ENCODE assay signal across 14 mouse cellular contexts in the genomic region with DNA sequence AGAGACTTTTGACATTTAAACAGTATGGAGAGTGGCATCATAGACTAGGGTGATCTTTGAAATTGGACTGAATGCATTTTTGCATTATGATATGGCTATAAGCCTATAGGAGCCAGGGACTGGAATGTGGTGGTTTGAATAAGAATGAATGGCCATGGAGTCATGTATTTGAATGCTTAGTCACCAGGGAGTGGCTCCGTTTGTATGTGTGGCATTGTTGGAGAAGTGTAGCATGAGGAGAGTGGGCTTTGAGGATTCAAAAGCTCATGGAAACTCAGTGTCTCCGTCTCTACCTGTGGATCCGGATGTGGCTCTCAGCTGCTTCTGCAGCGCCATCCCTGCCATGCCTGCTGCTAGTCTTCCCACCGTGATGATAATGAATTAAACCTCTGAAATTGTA. TPM values are rescaled to one million over a fixed set of nuclear protein-coding genes. Genes with fewer than 3 reads are reported as not detected.
A peak's percentile ranks its signal among the peaks of the same experiment; 100 is the strongest.
DNase-seq lines count a peak whose midpoint lies in the region; ATAC-seq and TF ChIP-seq lines count a peak whose summit lies in the region.
"Had no signal": no experiment of that assay in that cellular context is flagged by ENCODE, and none has a peak within 500 bp of the region (broad histone marks: within the 10 kb centered on the region; RNA-seq: fewer than 3 reads in every experiment).

No protein-coding gene starts in this region.

- no peak overlapping the region for H3K4me3 ChIP-seq in layer of hippocampus, adult 2 months
- no peak overlapping the region for H3K4me3 ChIP-seq in embryonic facial prominence, embryonic 12.5 days
- no peak overlapping the region for H3K4me3 ChIP-seq in hindbrain, embryonic 13.5 days
- H3K4me3 ChIP-seq in neural tube, embryonic 13.5 days = no peak overlapping the region
- H3K4me3 ChIP-seq: liver, embryonic 12.5 days had no signal

- no peaks in the 10 kb centered on the region for H3K9me3 ChIP-seq in embryonic facial prominence, embryonic 12.5 days
- no peaks in the 10 kb centered on the region for H3K9me3 ChIP-seq in hindbrain, embryonic 13.5 days
- H3K9me3 ChIP-seq in neural tube, embryonic 13.5 days = no peaks in the 10 kb centered on the region
- H3K9me3 ChIP-seq: G1E; liver, embryonic 12.5 days had no signal

- H3K4me2 ChIP-seq in embryonic facial prominence, embryonic 12.5 days (replicated peaks) = no peak overlapping the region
- H3K4me2 ChIP-seq in hindbrain, embryonic 13.5 days = peak overlapping the region; percentile 18; the same call in 1 of the 2 replicates
- H3K4me2 ChIP-seq in neural tube, embryonic 13.5 days = peak overlapping the region; percentile 32
- H3K4me2 ChIP-seq: liver, embryonic 12.5 days had no signal

- WGBS in embryonic facial prominence, embryonic 12.5 days = 56% methylated on average over 5 of the region's 5 CpGs
- 25% methylated on average over 5 of the region's 5 CpGs for WGBS in hindbrain, embryonic 13.5 days
- 16% methylated on average over 5 of the region's 5 CpGs for WGBS in neural tube, embryonic 13.5 days

- H3K36me3 ChIP-seq in embryonic facial prominence, embryonic 12.5 days = peaks cover 26% of the 10 kb centered on the region
- H3K36me3 ChIP-seq in hindbrain, embryonic 13.5 days = peaks cover 16% of the 10 kb centered on the region
- H3K36me3 ChIP-seq in neural tube, embryonic 13.5 days = peaks cover 9% of the 10 kb centered on the region

- peak overlapping the region; percentile 85 for H3K27ac ChIP-seq in layer of hippocampus, adult 2 months
- 0 out of 2 replicates have a peak overlapping the region, but pooled peaks have one; percentile 54 for H3K27ac ChIP-seq in embryonic facial prominence, embryonic 12.5 days
- H3K27ac ChIP-seq in hindbrain, embryonic 13.5 days = peak overlapping the region; percentile 85
- H3K27ac ChIP-seq in neural tube, embryonic 13.5 days (replicated peaks) = peak overlapping the region; percentile 84
- H3K27ac ChIP-seq: liver, embryonic 12.5 days had no signal

- no peak for TF ChIP-seq CTCF in layer of hippocampus, adult 2 months (conservative IDR thresholded peaks at IDR 0.05)

- H3K4me1 ChIP-seq in embryonic facial prominence, embryonic 12.5 days = peaks cover 26% of the 10 kb centered on the region
- H3K4me1 ChIP-seq in hindbrain, embryonic 13.5 days (replicated peaks) = peaks cover 44% of the 10 kb centered on the region
- H3K4me1 ChIP-seq in neural tube, embryonic 13.5 days (replicated peaks) = peaks cover 50% of the 10 kb centered on the region

- H3K27me3 ChIP-seq in embryonic facial prominence, embryonic 12.5 days = no peaks in the 10 kb centered on the region
- H3K27me3 ChIP-seq in hindbrain, embryonic 13.5 days = no peaks in the 10 kb centered on the region
- H3K27me3 ChIP-seq in neural tube, embryonic 13.5 days = no peaks in the 10 kb centered on the region
- H3K27me3 ChIP-seq: liver, embryonic 12.5 days had no signal

- no peak for DNase-seq in layer of hippocampus, adult 2 months (ENCODE audit: low spot score in 2 of 2)
- DNase-seq in layer of hippocampus, adult 11-12 months (ENCODE audit: low spot score) = no peak
- DNase-seq in T-cell, adult 2 months (ENCODE audit: low spot score) = no peak
- no peak for DNase-seq in urinary bladder, postnatal 14 days (ENCODE audit: low spot score)
- no peak for DNase-seq in testis, postnatal 10 days (ENCODE audit: low spot score)
- DNase-seq: adrenal gland, postnatal 36 days; gastrocnemius, postnatal 25 days; kidney, postnatal 14 days; spleen, adult 18-20 months had no signal

- no peak for ATAC-seq in embryonic facial prominence, embryonic 12.5 days (ENCODE audit: insufficient number of reproducible peaks, insufficient read depth, low FRiP score, low TSS enrichment)
- ATAC-seq in hindbrain, embryonic 13.5 days (ENCODE audit: low FRiP score) = no peak
- ATAC-seq in neural tube, embryonic 13.5 days (ENCODE audit: low read depth) = peak; percentile 17; the same call in 1 of the 2 replicates
- ATAC-seq: liver, embryonic 12.5 days had no signal

- H3K9ac ChIP-seq in embryonic facial prominence, embryonic 12.5 days = no peak overlapping the region
- H3K9ac ChIP-seq in hindbrain, embryonic 13.5 days = peak overlapping the region; percentile 1; the same call in 1 of the 2 replicates
- H3K9ac ChIP-seq in neural tube, embryonic 13.5 days = no peak overlapping the region
- H3K9ac ChIP-seq: liver, embryonic 12.5 days had no signal

RNA-seq across cellular contexts. Expression of a gene that starts 35.4 kb away (rescaled TPM):
- total RNA-seq in layer of hippocampus, adult 2 months (2021) = 100 to 1,000 TPM; 103 to 116 TPM
- polyA plus RNA-seq in embryonic facial prominence, embryonic 12.5 days (2016; fragmentation: Nextera tagmentation; extraction: Ambion mirVana) = 54.8 and 55.1 TPM in 2 replicates
- polyA plus RNA-seq in hindbrain, embryonic 13.5 days (2015; fragmentation: Nextera tagmentation; extraction: Ambion mirVana) = 43.3 and 43.5 TPM in 2 replicates
- 37.8 and 55.4 TPM in 2 replicates for polyA plus RNA-seq in neural tube, embryonic 13.5 days (2015; fragmentation: Nextera tagmentation; extraction: Ambion mirVana)
